Mouse (Mus musculus): ENCODE measurements around the gene Adcy9.
A peak's percentile ranks its signal among the peaks of the same experiment; 100 is the strongest.

The Adcy9 gene

GRCm38 (mm10) chr16:4316094-4316474 lies 104.2 kb downstream of the Adcy9 start:
- DNase-seq: peak; percentile 88

GRCm38 (mm10) chr16:4315352-4316093 lies 104.8 kb downstream of the Adcy9 start:
- DNase-seq: no peak

GRCm38 (mm10) chr16:4314891-4315290 lies 105.4 kb downstream of the Adcy9 start:
- DNase-seq: no peak

- DNase-seq: no peak
Measured at GRCm38 (mm10) chr16:4312018-4312417, 108.3 kb downstream of the Adcy9 start.

GRCm38 (mm10) chr16:4311608-4312007 lies 108.7 kb downstream of the Adcy9 start:
- no peak for DNase-seq

- DNase-seq: no peak
Measured at GRCm38 (mm10) chr16:4307795-4308194, 112.5 kb downstream of the Adcy9 start.

GRCm38 (mm10) chr16:4304176-4304922 lies 115.9 kb downstream of the Adcy9 start:
- peak; percentile 56 for DNase-seq

- no peak for DNase-seq
Measured at GRCm38 (mm10) chr16:4303554-4303953, 116.7 kb downstream of the Adcy9 start.

GRCm38 (mm10) chr16:4300280-4300679 lies 120.0 kb downstream of the Adcy9 start:
- no peak for DNase-seq

GRCm38 (mm10) chr16:4293259-4293658 lies 127.0 kb downstream of the Adcy9 start:
- DNase-seq: no peak

GRCm38 (mm10) chr16:4289507-4289906 lies 130.8 kb downstream of the Adcy9 start:
- DNase-seq: no peak

- peak; percentile 33 for DNase-seq
Measured at GRCm38 (mm10) chr16:4286593-4286992, 133.7 kb downstream of the Adcy9 start.

GRCm38 (mm10) chr16:4285257-4285656 lies 135.0 kb downstream of the Adcy9 start:
- peak; percentile 69 for DNase-seq

- no peak for DNase-seq
Measured at GRCm38 (mm10) chr16:4283267-4283851, 136.9 kb downstream of the Adcy9 start.

- no peak for DNase-seq
Measured at GRCm38 (mm10) chr16:4281470-4281869, 138.8 kb downstream of the Adcy9 start.

- no peak for DNase-seq
Measured at GRCm38 (mm10) chr16:4280949-4281348, 139.3 kb downstream of the Adcy9 start.

GRCm38 (mm10) chr16:4279601-4280000 lies 140.7 kb downstream of the Adcy9 start:
- no peak for DNase-seq

- no peak for DNase-seq
Measured at GRCm38 (mm10) chr16:4276621-4277020, 143.7 kb downstream of the Adcy9 start.

- no peak for DNase-seq
Measured at GRCm38 (mm10) chr16:4276151-4276550, 144.1 kb downstream of the Adcy9 start.

- peak; percentile 88 for DNase-seq
Measured at GRCm38 (mm10) chr16:4273702-4274476, 146.4 kb downstream of the Adcy9 start.

- no peak for DNase-seq
Measured at GRCm38 (mm10) chr16:4272254-4272653, 148.0 kb downstream of the Adcy9 start.

GRCm38 (mm10) chr16:4270911-4271310 lies 149.4 kb downstream of the Adcy9 start:
- DNase-seq: no peak

All from kidney, postnatal 10 days (tissue).